Mouse (Mus musculus) Muller cell, postnatal 12 days (primary cell): ENCODE measurements around the gene Lct.
"Not testable (repeated sequence)": the region's sequence is repeated elsewhere in the genome, so short reads cannot be mapped to it uniquely, and the experiment has no call there.

Source experiments
- DNase-seq: peaks from one replicate; pipeline ENCODE4 v3.0.0-alpha.2; 2015; ENCODE audit errors: inconsistent ontology term

Gene Lct

DNA sequence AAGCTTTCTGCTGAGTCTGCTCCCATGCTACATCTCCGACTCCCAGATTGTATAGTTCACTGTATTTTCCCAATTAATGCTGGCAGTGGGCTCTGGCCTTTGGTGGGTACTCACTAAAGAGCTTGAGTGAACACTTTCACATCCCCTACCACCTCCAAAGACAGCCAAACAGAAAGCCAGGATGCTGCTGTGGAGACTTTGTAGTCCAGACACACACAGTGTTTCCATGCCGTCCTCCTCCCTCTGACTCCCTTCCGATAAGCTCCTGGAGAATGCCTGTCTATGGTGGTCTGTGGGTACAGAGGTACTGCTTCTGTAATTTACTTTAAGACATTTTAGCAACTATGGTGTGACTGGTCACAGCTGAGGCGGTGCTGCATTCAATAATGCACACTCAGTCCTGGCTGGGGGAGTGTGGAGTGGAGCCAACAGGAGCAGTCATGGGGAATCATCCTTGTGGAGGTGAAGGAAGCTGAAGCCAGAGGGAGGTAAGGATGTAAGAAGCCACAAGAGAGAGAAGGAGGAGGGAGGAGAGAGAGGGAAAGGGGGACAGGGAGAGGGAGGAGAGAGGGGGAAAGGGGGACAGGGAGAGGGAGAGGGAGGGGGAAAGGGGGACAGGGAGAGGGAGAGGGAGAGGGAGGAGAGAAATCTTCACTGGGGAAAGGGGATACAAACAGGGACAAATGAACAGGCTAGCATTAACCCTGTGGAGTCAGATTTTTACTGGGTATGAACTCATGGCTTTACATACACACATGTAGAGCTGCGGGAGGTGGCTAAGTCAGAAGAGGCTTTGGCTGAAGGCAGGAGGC, 32.2 kb downstream of the Lct start:
- peak; percentile 7 for DNase-seq

DNA sequence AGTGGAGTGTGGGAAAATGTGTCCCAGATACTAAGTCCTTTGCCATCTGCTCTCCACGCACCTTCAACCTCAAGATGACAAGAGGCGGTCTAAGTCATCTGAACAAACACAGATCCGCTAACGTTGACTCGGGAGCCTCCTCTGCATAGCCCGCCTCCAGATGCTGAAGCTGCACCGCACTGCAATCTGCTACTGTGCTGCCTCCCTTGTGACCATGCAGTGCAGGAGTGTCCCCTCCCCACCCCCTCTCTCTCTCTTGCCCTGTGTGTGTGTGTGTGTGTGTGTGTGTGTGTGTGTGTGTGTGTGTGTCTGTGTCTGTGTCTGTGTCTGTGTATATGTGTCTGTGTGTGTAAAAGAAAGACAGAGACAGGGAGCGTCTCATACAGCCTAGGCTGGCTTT, 32.8 kb downstream of the Lct start:
- peak; percentile 38 for DNase-seq

DNA sequence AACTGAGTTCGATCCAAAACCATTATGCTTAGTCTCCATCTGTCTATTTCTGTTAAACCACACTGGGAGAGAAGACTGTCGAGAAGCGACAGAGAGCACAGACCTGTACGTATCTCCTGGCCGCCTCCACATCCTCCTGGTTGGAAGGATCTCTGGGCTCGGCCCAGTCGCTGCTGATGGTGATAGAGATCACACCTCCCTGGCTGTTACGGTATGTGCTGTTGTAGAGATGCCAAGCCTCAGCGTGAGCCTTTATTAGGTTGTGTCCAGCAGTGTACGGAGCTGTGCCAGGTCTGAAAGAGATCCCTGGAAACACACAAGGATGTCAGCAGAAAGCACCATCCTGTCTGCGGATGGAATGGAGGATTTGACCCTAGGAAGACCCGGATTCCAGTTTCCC, 34.6 kb downstream of the Lct start:
- DNase-seq = peak; percentile 6

DNA sequence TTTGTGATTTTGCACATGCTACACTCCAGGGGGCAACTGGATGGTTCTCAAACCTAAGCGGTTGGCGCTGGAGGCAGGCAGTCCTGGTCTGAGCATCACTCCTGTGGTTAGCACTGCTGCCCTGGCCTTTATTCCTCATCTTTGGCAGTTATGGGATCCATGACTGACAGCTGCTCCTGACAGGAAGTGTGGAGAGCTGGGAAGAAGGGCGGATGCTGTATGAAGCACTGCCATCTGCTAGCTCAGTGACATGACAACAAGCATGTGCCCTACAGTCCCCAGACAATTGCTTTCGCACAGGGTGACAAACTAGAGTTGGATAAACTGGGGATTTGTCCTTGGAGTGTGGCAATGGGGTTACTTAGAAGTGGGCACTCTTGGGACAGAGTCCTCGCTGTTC, 37.8 kb downstream of the Lct start:
- DNase-seq = no peak

- peak; percentile 45 for DNase-seq
These were observed 43.0 kb downstream of the Lct start for GRCm38 (mm10) chr1:128285136-128285535.

GRCm38 (mm10) chr1:128284157-128284690, 43.9 kb downstream of the Lct start:
- DNase-seq = no peak

DNA sequence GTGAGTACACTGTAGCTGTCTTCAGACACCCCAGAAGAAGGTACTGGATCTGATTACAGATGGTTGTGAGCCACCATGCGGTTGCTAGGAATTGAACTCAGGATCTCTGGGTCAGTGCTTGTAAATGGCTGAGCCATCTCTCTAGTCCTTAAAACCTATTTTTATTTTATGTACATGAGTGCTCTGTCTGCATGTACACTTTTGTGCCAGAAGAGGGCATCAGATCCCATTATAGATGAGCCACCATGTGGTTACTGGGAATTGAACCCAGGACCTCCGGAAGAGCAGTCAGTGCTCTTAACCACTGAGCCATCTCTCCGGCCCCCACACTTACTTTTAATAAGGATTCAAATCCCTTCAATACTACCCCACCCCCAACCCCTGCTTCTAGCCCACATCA, 45.2 kb downstream of the Lct start:
- DNase-seq = no peak

- no peak for DNase-seq
These were observed 46.4 kb downstream of the Lct start for GRCm38 (mm10) chr1:128281753-128282152.

DNA sequence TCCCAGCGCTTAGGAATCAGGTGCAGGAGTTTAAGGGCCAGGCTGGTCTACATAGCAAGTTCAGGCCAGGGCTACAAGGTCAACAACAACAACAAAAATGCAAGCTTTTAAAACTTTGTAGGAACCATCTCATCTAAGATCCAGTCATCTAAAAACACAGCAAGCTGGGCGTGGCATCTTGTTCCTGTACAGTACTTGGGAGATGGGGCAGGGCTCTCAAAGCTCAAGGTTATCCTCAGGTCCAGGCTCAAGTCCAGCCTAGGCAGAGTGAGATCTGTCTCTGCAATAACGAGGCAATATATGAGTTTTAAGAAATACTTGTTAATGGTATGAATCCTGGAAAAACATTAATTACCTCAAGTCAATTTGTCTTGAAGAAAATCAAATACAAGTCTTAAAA, 49.6 kb downstream of the Lct start:
- DNase-seq = no peak

GRCm38 (mm10) chr1:128275908-128276307, 52.2 kb downstream of the Lct start:
- DNase-seq = no peak

- DNase-seq = no peak
These were observed 57.4 kb downstream of the Lct start for GRCm38 (mm10) chr1:128270731-128271130.

DNA sequence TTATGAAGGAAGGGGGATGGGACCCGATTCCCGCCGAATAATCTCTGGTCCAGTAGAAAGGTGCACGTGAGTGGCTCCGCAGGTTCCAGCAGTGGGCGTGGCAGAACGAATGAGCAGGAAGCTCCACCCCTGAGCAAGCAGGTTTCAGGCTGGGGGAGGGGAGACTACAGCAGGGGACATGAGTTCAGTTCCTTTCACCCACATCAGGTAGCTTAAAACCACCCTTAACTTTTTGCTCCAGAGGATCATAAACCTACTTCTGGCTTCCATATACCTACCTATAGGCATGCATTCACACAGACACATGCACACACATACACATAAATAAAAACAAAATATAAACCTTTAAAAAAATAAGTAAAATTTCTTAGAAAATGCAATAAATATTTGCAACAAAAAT, 61.1 kb downstream of the Lct start:
- DNase-seq = not testable (repeated sequence)

DNA sequence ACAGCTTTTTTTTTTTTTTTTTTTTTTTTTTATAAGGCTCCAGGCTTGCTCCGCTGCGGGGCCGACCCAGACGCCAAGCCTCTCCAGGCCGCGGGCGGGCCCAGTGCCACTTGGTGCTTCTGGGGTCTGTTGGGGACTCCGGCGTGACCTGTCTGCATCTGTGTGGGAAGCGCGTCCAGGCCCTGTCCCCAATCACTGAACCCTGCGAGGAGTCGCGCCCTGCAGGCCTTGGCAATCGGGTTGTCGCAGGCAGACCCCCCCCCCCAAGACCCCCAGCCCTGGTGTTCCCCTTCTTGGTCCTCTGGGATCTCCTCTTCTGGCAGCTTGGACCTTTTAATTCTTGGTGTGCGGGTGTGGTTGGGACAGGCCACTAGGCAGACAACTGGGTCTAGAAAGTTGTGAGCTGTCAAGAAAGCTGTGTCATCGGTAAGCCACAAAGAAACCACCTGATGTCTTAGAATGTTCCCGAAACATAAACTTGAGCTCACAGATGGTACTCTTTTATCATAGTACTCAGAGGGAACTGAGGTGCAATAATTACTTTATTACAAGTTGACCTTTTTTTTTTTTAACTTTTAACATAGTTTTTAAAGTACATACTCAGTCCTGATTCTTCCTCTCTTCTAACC, 83.3 kb downstream of the Lct start:
- DNase-seq = no peak

- peak; percentile 99 for DNase-seq
These were observed 84.0 kb downstream of the Lct start for GRCm38 (mm10) chr1:128243996-128244726.

DNA sequence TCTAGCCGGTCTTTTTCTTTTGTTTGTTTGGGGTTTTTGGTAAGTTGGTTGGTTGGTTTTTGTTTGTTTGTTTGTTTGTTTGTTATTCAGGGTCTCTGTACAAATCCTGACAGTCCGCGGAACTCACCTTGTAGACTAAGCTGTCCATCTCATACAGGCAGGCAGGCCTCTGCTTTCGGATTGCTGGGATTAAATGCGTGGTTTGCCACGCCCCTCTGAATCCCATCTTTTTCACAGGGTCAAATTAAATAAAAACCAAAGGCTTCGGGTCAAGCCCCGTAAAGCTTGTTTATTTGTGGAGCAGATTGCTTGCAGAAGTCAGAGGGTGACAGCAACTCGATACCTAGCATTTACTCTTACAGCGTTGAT, 84.5 kb downstream of the Lct start, which contains the start of gene Ubxn4:
TSS of gene Ubxn4 (plus strand) at position 338 of the 369 bp plus-strand sequence.
- no peak for DNase-seq

- no peak for DNase-seq
These were observed 92.9 kb downstream of the Lct start for GRCm38 (mm10) chr1:128235181-128235580.
